Mouse (Mus musculus) lung, postnatal 0 days (tissue): Measurements from ENCODE around the gene Fam98c.

Experiments
- CTCF ChIP-seq: IDR thresholded peaks from 2 replicates; pipeline ENCODE4 v1.5.1; 2016; ENCODE audit warnings: antibody characterized with exemption, mild to moderate bottlenecking
- EP300 ChIP-seq: IDR thresholded peaks from 2 replicates; pipeline ENCODE4 v1.6.1; 2016; ENCODE audit warnings: antibody characterized with exemption, mild to moderate bottlenecking, control low read depth

DNA sequence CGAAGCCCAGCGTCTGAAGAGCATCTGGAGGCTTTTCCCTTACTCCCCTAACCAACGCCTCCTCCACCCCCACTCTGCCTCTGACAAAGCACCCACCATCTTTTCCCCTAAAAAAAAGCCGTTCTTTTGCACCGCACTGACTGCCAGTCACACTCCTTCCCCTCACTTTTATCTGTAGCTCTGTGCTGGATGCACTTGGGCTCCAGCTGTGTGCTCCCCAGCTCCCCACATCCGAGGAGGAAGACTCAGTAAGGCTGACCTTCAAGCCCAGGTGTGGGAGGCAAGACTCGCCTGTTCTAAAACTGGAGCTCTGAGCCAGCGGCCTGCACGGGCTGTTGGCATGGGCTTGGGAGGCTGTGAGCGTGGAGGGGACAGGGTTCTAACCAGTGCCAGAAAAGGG is 4.5 kb downstream of the Fam98c start:
- TF ChIP-seq CTCF, result no peak
- TF ChIP-seq EP300, result no peak
